ENCODE assay signal across 27 mouse cellular contexts in the genomic region with DNA sequence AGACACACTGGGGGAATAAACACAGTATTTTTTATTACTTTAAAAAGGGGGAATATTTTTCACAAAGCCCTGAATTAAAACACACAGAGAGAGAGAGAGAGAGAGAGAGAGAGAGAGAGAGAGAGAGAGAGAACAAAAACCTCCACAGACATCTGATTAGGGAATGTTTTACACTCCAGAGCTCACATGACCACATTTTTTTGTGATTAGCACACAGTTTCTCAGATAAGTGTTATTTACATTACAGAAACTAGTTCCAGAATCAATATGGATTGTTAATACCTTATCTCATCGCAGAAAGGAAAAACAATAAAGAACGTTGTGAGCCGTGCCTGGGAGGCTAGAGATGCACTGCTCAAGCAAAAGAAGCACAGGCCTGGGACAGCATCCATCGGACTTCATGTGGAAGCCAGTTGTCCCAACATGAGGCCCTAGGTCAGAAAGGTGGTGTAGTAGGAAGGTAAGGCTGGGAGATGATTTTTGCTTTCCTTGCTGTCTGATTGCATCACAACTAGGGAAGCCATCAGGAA. TPM values are rescaled to one million over a fixed set of nuclear protein-coding genes. Genes with fewer than 3 reads are reported as not detected.
DNase-seq lines count a peak whose midpoint lies in the region; ATAC-seq and TF ChIP-seq lines count a peak whose summit lies in the region.
"Had no signal": no experiment of that assay in that cellular context is flagged by ENCODE, and none has a peak within 500 bp of the region (broad histone marks: within the 10 kb centered on the region; RNA-seq: fewer than 3 reads in every experiment).

No protein-coding gene starts in this region.

- H3K4me1 ChIP-seq in embryonic facial prominence, embryonic 14.5 days (ENCODE audit: control insufficient read depth, insufficient read depth, low read length) = peaks cover 4% of the 10 kb centered on the region; the same call in 1 of the 2 replicates
- H3K4me1 ChIP-seq in embryonic facial prominence, embryonic 10.5 days = peaks cover 14% of the 10 kb centered on the region
- peaks cover 29% of the 10 kb centered on the region for H3K4me1 ChIP-seq in heart, embryonic 15.5 days (replicated peaks)
- H3K4me1 ChIP-seq in liver, postnatal 0 days (ENCODE audit: insufficient read depth) = peaks cover 7% of the 10 kb centered on the region; the same call in 1 of the 2 replicates
- H3K4me1 ChIP-seq in liver, embryonic 11.5 days (replicated peaks; ENCODE audit: control insufficient read depth, insufficient read depth, low read length) = no peaks in the 10 kb centered on the region; the same call in 1 of the 2 replicates
- peaks cover 11% of the 10 kb centered on the region; the same call in 1 of the 2 replicates for H3K4me1 ChIP-seq in stomach, embryonic 14.5 days (ENCODE audit: control insufficient read depth, insufficient read depth, low read length)
- H3K4me1 ChIP-seq: embryonic facial prominence, embryonic 15.5 days; midbrain, embryonic 15.5 days had no signal

- H3K27ac ChIP-seq in embryonic facial prominence, embryonic 14.5 days (replicated peaks; ENCODE audit: low read depth, low read length) = no peak overlapping the region
- no peak overlapping the region for H3K27ac ChIP-seq in embryonic facial prominence, embryonic 10.5 days (replicated peaks)
- H3K27ac ChIP-seq in heart, embryonic 15.5 days = peak overlapping the region; percentile 67
- no peak overlapping the region for H3K27ac ChIP-seq in liver, postnatal 0 days (ENCODE audit: low read depth)
- H3K27ac ChIP-seq in liver, embryonic 11.5 days (ENCODE audit: low read depth, low read length) = no peak overlapping the region
- H3K27ac ChIP-seq in stomach, embryonic 14.5 days (ENCODE audit: low read length) = no peak overlapping the region
- H3K27ac ChIP-seq: embryonic facial prominence, embryonic 15.5 days; hindbrain, embryonic 12.5 days; limb, embryonic 12.5 days; midbrain, embryonic 15.5 days had no signal

- DNase-seq in embryonic facial prominence, embryonic 14.5 days (ENCODE audit: low spot score) = peak; percentile 53
- no peak for DNase-seq in embryonic facial prominence, embryonic 10.5 days (ENCODE audit: low spot score)
- no peak for DNase-seq in heart, adult 9 months (ENCODE audit: low spot score in 2 of 2)
- no peak for DNase-seq in liver, postnatal 0 days
- no peak for DNase-seq in liver, embryonic 11.5 days (ENCODE audit: low spot score)
- DNase-seq in cerebellum, adult 11 months = no peak
- DNase-seq: adrenal gland, postnatal 10 days; cerebellum, adult 9-11 months; gastrocnemius, postnatal 36 days; lung, postnatal 14 days; right cerebral cortex, postnatal 14 days; spleen, adult 18-20 months had no signal

- no peak for TF ChIP-seq CTCF in liver, postnatal 0 days (IDR thresholded peaks at IDR 0.05; ENCODE audit: low read depth)

- H3K9me3 ChIP-seq in embryonic facial prominence, embryonic 14.5 days (ENCODE audit: control insufficient read depth, low read length) = no peaks in the 10 kb centered on the region
- H3K9me3 ChIP-seq in embryonic facial prominence, embryonic 10.5 days = no peaks in the 10 kb centered on the region
- H3K9me3 ChIP-seq in heart, embryonic 15.5 days (replicated peaks) = no peaks in the 10 kb centered on the region
- no peaks in the 10 kb centered on the region for H3K9me3 ChIP-seq in liver, postnatal 0 days (ENCODE audit: low read length)
- H3K9me3 ChIP-seq in liver, embryonic 11.5 days (ENCODE audit: control insufficient read depth, low read length) = no peaks in the 10 kb centered on the region
- no peaks in the 10 kb centered on the region for H3K9me3 ChIP-seq in stomach, embryonic 14.5 days (ENCODE audit: control insufficient read depth, low read depth, low read length)
- H3K9me3 ChIP-seq: embryonic facial prominence, embryonic 15.5 days; hindbrain, embryonic 12.5 days; limb, embryonic 12.5 days; megakaryocyte, embryonic 14.5 days; midbrain, embryonic 15.5 days had no signal

- H3K4me3 ChIP-seq in embryonic facial prominence, embryonic 14.5 days (ENCODE audit: low read depth, low read length) = no peak overlapping the region
- H3K4me3 ChIP-seq in embryonic facial prominence, embryonic 10.5 days = no peak overlapping the region
- H3K4me3 ChIP-seq in heart, embryonic 15.5 days = no peak overlapping the region
- H3K4me3 ChIP-seq in liver, postnatal 0 days (ENCODE audit: low read depth, low read length) = no peak overlapping the region
- no peak overlapping the region for H3K4me3 ChIP-seq in liver, embryonic 11.5 days (ENCODE audit: low read depth, low read length)
- H3K4me3 ChIP-seq in stomach, embryonic 14.5 days (ENCODE audit: low read depth, low read length) = no peak overlapping the region
- H3K4me3 ChIP-seq: embryonic facial prominence, embryonic 15.5 days; hindbrain, embryonic 12.5 days; limb, embryonic 12.5 days; megakaryocyte, embryonic 14.5 days; midbrain, embryonic 15.5 days; myocyte had no signal

- no peak overlapping the region for H3K4me2 ChIP-seq in embryonic facial prominence, embryonic 14.5 days (ENCODE audit: low read depth, low read length)
- no peak overlapping the region for H3K4me2 ChIP-seq in heart, embryonic 15.5 days
- H3K4me2 ChIP-seq in liver, postnatal 0 days (ENCODE audit: low read depth, low read length) = no peak overlapping the region
- H3K4me2 ChIP-seq in liver, embryonic 11.5 days = no peak overlapping the region
- H3K4me2 ChIP-seq in stomach, embryonic 14.5 days (replicated peaks; ENCODE audit: low read depth, low read length) = no peak overlapping the region
- H3K4me2 ChIP-seq: embryonic facial prominence, embryonic 15.5 days; hindbrain, embryonic 12.5 days; limb, embryonic 12.5 days; midbrain, embryonic 15.5 days had no signal

- no peaks in the 10 kb centered on the region for H3K27me3 ChIP-seq in embryonic facial prominence, embryonic 14.5 days (replicated peaks; ENCODE audit: control insufficient read depth, insufficient read depth, low read length)
- no peaks in the 10 kb centered on the region for H3K27me3 ChIP-seq in embryonic facial prominence, embryonic 10.5 days (replicated peaks; ENCODE audit: low read depth, poor library complexity, severe bottlenecking)
- H3K27me3 ChIP-seq in heart, embryonic 15.5 days = no peaks in the 10 kb centered on the region
- H3K27me3 ChIP-seq in liver, postnatal 0 days (ENCODE audit: insufficient read depth, low read length) = peaks cover 4% of the 10 kb centered on the region; the same call in 1 of the 2 replicates
- no peaks in the 10 kb centered on the region for H3K27me3 ChIP-seq in liver, embryonic 11.5 days (replicated peaks; ENCODE audit: control insufficient read depth, insufficient read depth, low read length)
- H3K27me3 ChIP-seq in stomach, embryonic 14.5 days (ENCODE audit: control insufficient read depth, insufficient read depth, low read length) = no peaks in the 10 kb centered on the region
- H3K27me3 ChIP-seq: embryonic facial prominence, embryonic 15.5 days; hindbrain, embryonic 12.5 days; limb, embryonic 12.5 days; midbrain, embryonic 15.5 days had no signal

- no peaks in the 10 kb centered on the region for H3K36me3 ChIP-seq in embryonic facial prominence, embryonic 14.5 days (ENCODE audit: control insufficient read depth, insufficient read depth, low read length)
- no peaks in the 10 kb centered on the region for H3K36me3 ChIP-seq in embryonic facial prominence, embryonic 10.5 days (replicated peaks)
- H3K36me3 ChIP-seq in heart, embryonic 15.5 days = no peaks in the 10 kb centered on the region
- no peaks in the 10 kb centered on the region for H3K36me3 ChIP-seq in liver, postnatal 0 days (replicated peaks; ENCODE audit: insufficient read depth, low read length)
- no peaks in the 10 kb centered on the region for H3K36me3 ChIP-seq in liver, embryonic 11.5 days (ENCODE audit: control insufficient read depth, insufficient read depth, low read length)
- H3K36me3 ChIP-seq in stomach, embryonic 14.5 days (ENCODE audit: control insufficient read depth, insufficient read depth, low read length) = no peaks in the 10 kb centered on the region
- H3K36me3 ChIP-seq: embryonic facial prominence, embryonic 15.5 days; hindbrain, embryonic 12.5 days; limb, embryonic 12.5 days; midbrain, embryonic 15.5 days had no signal

- H3K9ac ChIP-seq in embryonic facial prominence, embryonic 14.5 days (ENCODE audit: low read depth, low read length) = no peak overlapping the region
- no peak overlapping the region for H3K9ac ChIP-seq in heart, embryonic 15.5 days
- H3K9ac ChIP-seq in liver, postnatal 0 days (replicated peaks) = no peak overlapping the region
- no peak overlapping the region for H3K9ac ChIP-seq in liver, embryonic 11.5 days (ENCODE audit: low read depth, low read length)
- no peak overlapping the region for H3K9ac ChIP-seq in stomach, embryonic 14.5 days (replicated peaks; ENCODE audit: low read depth, low read length)
- H3K9ac ChIP-seq: embryonic facial prominence, embryonic 15.5 days; hindbrain, embryonic 12.5 days; limb, embryonic 12.5 days; midbrain, embryonic 15.5 days had no signal

- no peak for ATAC-seq in embryonic facial prominence, embryonic 14.5 days (ENCODE audit: low read depth)
- ATAC-seq in heart, embryonic 15.5 days (replicated peaks; ENCODE audit: insufficient number of reproducible peaks, insufficient read depth, low FRiP score, low read depth) = peak; percentile 50
- ATAC-seq in liver, postnatal 0 days = peak; percentile 72
- ATAC-seq in liver, embryonic 11.5 days (replicated peaks; ENCODE audit: low FRiP score) = no peak
- ATAC-seq in stomach, embryonic 14.5 days (ENCODE audit: insufficient number of reproducible peaks, insufficient read depth, low FRiP score, low read depth) = peak; percentile 62
- ATAC-seq: activated CD4-positive, CD25-positive, alpha-beta regulatory T cell, adult 4 months; CD4-positive, CD25-positive, alpha-beta regulatory T cell, adult 4 months; forebrain, embryonic 16.5 days; midbrain, embryonic 15.5 days had no signal

- TF ChIP-seq EP300 in liver, postnatal 0 days (IDR thresholded peaks at IDR 0.05; ENCODE audit: low read depth) = no peak

- WGBS in embryonic facial prominence, embryonic 14.5 days = 57% methylated on average over 4 of the region's 4 CpGs
- WGBS in embryonic facial prominence, embryonic 10.5 days = 84% methylated on average over 4 of the region's 4 CpGs
- 47% methylated on average over 4 of the region's 4 CpGs for WGBS in heart, embryonic 15.5 days
- WGBS in liver, postnatal 0 days (ENCODE audit: insufficient replicate concordance) = 62% methylated on average over 4 of the region's 4 CpGs
- WGBS in liver, embryonic 11.5 days = 53% methylated on average over 4 of the region's 4 CpGs
- 36% methylated on average over 4 of the region's 4 CpGs for WGBS in stomach, embryonic 14.5 days

RNA-seq across cellular contexts. Expression of gene Actbl2, which starts 40.2 kb away (rescaled TPM):
- polyA plus RNA-seq in embryonic facial prominence, embryonic 14.5 days (2014; fragmentation: Nextera tagmentation; extraction: Ambion mirVana) = 0.12 TPM in 1 of 2 replicates, not detected in the other
- polyA plus RNA-seq in embryonic facial prominence, embryonic 10.5 days (2016; fragmentation: Nextera tagmentation; extraction: Ambion mirVana) = not detected in 2 replicates
- not detected in 2 replicates for polyA plus RNA-seq in heart, embryonic 15.5 days (2015; fragmentation: Nextera tagmentation; extraction: Ambion mirVana)
- polyA plus RNA-seq in liver, postnatal 0 days (2015; fragmentation: Nextera tagmentation; extraction: Ambion mirVana) = not detected in 2 replicates
- not detected in 2 replicates for polyA plus RNA-seq in liver, embryonic 11.5 days (2014; fragmentation: Nextera tagmentation; extraction: Ambion mirVana)
- not detected in 2 replicates for polyA plus RNA-seq in stomach, embryonic 14.5 days (2014; fragmentation: Nextera tagmentation; extraction: Ambion mirVana)
- polyA plus RNA-seq: CD4-positive, CD25-positive, alpha-beta regulatory T cell, adult 4 months; cortical plate, adult 2 months; forebrain, embryonic 16.5 days; hindbrain, embryonic 12.5 days; kidney, embryonic 16.5 days; limb, embryonic 12.5 days; midbrain, embryonic 15.5 days; myocyte; neural tube, embryonic 14.5 days; thymus, postnatal 0 days had no signal

Comparison
In these comparisons a context has a peak if more than half of its experiments do, and no peak if none do; other contexts are left out.
1. ATAC-seq: peak in heart, embryonic 15.5 days (single experiment), liver, postnatal 0 days (single experiment) and stomach, embryonic 14.5 days (single experiment); none in embryonic facial prominence, embryonic 14.5 days (single experiment) and liver, embryonic 11.5 days (single experiment).